Mouse (Mus musculus): ENCODE data around the gene Ankrd44.

GRCm38 (mm10) chr1:54706621-54707020 is 219.6 kb downstream of the Ankrd44 start:
- TF ChIP-seq POLR2A (IDR thresholded peaks at IDR 0.05; ENCODE audit: borderline replicate concordance, insufficient read depth, low read length) = no peak
- no peak for TF ChIP-seq CTCF (IDR thresholded peaks at IDR 0.05; ENCODE audit: borderline replicate concordance, insufficient read depth, low read depth, low read length)
